Mouse (Mus musculus) gastrocnemius, adult 8-10 months (tissue): ENCODE measurements around the gene Vgll4. TPM values are rescaled to one million over a fixed set of nuclear protein-coding genes. Genes with fewer than 3 reads are reported as not detected.
"Not testable (repeated sequence)": the region's sequence is repeated elsewhere in the genome, so short reads cannot be mapped to it uniquely, and the experiment has no call there.

ENCODE experiments used
- DNase-seq, 2 experiments: peaks; one replicate each; pipeline ENCODE4 v3.0.0; 2022; ENCODE audit warnings: low spot score in 2 of 2
- total RNA-seq, 4 experiments: library from RNA; stranded (reverse); gene quantifications; 2 replicates each; pipeline ENCODE4 v1.2.4; 2022

Gene Vgll4
- total RNA-seq, 4 experiments from 2014 or later = 17.5 to 30.1 (median 21.6) TPM

DNA sequence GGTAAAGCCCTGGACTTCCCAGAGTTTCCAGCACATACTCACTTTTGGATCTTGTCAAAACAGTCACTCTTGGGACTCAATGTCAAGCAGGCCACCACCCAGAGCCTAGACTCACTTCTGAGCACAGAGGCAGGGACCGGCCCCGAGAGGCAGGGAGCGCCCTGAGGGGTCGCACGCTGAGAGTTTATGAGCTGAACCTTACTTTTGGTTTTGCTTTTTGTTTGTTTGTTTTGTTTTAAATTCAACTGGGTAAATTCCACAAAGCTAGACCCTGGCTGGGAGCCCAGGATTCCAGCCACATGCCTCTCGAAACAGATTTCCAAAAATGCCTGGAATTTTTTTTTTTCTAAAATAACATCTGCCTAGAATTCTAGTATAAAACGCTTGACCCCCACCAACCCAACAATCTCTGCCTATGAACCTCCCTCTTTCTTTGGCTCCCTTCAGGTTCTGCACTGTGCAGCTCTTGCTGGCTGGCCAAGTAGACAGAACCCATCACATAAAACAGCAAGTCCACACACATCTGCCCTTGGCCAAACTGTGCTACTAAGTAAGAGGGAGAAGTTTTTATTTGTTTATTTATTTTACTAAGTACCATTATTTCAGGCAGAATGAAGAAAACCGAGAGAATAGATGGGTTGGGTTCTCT, 28.5 kb downstream of the Vgll4 start:
- DNase-seq = no peak

DNA sequence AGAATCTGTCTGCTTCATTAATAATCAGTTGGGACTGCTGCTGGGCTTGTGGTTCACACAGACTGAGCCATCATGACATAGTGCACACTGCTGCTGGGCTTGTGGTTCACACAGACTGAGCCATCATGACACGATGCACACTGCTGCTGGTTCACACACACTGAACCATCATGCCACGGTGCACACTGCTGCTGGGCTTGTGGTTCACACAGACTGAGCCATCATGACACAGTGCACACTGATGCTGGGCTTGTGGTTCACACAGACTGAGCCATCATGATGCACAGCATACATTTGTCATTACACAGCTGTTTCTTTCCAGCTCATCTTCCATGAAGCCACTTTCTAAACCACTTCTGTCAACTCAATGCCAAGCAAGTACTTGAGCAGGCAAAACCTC, 30.1 kb downstream of the Vgll4 start:
- DNase-seq = no peak

DNA sequence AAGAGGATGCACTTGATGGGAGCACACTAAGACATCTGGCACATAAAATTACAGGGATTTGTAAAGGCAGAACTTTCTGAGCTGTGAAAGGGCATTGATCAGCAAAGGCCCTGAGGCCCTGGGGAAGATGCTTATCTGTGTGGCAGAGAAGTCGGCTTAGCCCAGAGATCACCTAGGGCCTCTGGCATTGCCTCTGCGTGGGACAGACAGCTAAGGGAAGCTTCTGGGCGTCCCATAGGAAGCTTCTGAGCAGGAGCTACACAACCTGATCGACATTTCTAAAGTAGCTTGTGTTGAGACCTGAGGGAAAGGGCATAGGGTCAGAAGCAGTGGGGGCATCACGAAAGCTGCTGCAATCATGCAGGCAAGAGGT, 32.9 kb downstream of the Vgll4 start:
- no peak for DNase-seq

DNA sequence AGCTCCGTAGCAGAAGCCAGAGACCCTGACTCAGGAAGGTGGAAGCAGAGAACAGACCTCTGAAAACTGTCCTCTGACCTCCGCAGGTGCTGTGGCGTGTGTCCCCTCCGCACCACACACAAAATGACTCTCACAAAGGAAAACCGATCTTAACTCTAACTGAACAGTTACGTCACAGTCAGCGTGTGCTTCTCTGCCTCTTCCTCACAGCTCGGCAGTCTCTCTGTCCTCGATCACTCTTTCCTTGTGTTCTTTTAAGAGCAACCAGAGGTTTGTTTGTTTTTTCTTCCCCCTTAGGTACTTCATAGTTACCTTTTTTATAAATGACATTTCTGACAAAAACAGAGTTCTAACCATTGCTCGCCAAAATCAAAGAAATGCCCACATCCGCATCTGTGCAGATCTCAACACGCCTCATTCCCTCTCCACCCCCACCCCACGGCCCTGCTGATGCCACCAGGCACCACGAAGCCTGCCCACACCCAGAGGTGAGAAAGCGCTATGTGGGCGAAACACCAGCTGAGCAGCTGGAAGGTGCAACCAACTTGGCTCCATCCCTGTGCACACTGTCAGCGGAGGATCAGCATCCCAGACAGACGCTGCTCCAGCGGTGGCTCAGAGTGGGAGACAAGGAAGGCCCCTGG, 33.4 kb downstream of the Vgll4 start:
- DNase-seq = no peak

DNA sequence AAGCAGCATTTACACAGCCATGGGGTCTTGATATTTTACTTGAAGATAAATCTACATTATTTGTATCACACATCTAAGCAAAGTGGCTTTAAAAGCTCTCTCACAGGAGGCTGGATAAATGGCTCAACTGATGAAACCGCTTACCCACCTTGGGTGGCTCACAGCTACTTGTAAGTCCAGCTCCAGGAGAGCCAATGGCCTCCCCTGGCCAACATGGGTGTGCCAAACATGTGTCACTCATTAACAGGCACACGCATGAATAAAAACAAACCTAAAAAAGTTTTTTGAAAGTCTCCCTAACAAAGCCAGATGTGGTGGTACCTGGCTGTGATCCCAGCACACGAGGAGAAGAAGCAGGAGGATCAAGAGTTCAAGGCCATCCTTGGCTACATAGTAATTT, 34.4 kb downstream of the Vgll4 start:
- no peak for DNase-seq

DNA sequence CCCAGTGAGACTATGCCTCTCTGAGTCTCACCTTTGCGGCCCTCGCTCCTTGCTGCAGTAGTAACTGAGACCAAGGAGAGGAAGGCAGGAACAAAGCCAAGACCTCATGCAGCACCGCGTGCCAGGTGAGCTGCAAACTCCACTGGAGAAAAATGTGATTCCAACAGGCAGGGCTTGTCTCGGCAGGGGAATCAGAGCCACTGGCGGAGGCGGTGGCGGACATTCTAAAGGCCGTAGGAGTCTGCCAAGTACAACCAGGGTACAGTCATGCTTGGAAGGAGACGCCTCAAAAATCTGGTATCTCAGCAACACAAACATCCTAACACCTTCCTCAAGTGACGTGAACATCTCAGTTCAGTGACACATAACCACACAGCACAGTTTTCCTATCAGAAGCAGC, 35.7 kb downstream of the Vgll4 start:
- DNase-seq = no peak

DNA sequence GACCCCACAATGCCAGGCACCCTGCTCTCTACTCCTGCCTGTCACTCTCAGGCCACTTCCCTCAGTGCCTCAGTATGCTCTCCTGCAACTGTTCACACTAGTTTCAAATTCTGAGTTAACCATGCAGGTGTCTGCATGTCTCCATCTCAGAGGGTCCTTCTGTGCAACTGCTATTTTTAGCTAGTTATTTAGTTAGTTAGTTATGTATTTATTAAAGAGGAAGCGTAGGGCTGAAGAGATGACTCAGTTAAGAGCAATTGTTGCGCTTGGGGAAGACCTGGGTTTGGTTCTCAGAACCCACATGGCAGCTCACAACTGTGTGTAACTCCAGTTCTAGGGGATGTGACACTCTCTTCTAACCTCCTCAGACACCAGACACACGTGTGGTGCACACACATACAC, 36.8 kb downstream of the Vgll4 start:
- DNase-seq = no peak

DNA sequence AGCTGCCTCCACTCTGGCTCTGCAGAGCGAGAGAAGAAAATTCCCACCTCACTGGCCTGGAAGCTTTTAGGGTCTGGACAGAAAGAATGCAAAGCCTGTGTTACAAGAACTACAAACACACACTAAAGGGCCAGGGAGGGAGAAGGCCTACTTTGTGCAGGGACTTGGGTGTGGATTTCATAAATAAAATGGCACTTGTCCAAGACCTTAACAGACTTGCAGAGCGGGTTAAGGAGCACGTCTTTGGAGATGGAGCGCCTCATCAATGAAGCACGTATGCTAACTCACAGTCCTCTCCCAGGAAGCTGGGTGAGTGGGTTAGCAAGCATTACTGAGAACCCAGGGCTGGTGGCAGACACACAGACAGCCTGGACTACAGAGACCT, 37.7 kb downstream of the Vgll4 start:
- no peak for DNase-seq

DNA sequence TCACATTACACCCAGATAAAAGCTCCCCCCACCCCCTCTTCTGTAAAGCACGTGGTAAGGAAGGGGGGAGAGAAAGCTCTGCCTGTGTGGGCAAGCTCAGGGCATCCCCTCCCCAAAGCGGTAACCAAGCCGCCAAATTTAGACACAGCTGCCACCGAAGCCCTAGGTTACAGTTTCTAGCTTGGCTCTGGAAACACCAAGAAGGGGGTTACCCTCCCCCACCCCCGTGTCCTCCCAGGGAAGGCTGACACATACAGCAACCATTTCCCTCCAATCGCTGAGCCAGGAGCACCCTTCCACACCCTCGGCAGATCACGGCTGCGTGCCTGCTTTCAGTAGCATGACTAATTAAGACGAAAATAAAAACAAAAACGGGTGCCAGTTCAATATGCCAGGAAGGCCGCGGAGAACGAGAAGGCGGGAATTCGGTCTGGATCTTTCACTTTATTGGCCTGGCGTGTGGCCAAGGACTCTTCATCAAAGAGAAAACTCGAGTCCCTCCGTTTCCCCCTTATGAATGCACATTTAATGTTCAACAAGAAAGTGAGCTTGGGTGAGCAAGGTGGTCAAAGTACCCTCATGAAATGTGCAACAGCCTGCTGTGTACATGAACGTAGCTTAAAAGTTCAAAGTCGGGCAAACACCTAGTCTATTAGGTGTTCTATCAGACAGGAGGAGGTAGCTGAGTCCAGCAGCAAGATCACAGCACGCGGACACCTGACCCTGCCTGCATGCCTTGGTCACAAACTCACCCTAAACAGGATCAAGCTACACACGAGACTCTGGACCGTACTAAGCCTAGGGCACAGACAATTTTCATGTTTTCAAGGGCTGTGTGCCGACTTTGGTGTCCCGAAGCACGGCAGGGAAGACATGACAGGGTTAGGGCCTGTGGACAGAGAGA, 38.3 kb downstream of the Vgll4 start:
- DNase-seq = peak in 1 of 2 experiments; percentile 56

DNA sequence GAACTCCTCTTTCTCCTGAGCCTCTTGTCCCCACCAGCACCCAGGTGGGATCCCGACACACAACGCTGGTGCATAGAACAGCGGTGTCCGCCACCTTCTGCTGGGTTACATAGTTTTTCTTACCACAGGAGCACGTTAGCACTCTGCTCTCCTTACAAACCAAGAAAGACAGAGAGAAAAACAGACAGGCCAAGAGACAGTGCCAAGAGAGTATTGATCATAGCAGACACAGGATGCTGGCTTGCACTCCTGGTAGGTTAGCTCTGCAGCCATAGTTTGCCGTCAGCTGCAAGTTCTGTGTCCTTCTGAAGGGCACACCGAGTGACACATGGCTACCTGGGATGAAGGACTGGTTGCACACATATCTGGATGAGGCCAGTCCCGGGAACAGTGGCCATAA, 39.1 kb downstream of the Vgll4 start:
- no peak for DNase-seq

DNA sequence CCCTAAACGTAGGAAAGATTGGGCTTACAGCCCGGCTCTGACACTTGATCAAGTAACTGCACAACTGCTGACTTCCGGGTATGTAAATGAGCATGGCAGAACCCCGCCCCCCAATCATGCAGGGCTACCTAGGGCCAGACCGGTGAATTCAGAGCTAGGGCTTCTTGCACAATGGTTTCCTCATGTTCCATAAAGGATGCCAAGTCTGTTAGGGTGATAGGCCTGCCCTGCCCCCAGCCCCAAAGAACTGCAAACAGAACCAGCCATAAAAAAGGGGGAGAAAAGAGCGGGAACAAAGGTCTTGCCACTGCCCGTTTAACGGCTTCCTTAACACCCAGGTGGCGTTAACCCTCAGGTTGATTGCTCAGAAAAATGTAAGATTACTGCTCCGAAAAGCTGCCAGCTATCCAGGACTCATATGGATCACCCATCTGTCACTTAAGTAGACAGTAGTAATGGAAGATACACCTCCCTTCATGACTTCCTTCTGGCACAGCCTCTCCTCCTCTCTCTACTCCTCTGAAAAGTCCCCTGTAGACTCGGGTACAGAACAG, 39.7 kb downstream of the Vgll4 start:
- DNase-seq = no peak

DNA sequence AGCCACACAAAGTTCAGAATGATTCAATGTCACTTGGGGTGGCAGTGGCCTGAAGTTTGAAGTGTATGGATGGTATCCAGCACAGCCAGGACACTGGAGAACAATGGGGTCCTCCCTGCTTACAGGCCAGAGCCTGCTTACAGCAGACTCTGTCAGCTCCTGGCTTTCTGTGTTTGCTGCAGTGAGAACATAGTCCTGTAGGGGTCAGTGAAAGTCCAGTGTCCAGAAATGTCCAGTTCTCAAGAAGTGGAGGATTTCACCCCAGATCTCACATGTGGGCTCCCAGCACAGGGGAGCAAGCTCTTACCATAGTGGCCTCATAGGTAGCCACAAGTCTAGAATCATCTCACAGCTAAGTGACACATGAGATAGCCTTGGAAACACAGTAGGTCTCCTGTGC, 40.4 kb downstream of the Vgll4 start:
- DNase-seq = no peak

DNA sequence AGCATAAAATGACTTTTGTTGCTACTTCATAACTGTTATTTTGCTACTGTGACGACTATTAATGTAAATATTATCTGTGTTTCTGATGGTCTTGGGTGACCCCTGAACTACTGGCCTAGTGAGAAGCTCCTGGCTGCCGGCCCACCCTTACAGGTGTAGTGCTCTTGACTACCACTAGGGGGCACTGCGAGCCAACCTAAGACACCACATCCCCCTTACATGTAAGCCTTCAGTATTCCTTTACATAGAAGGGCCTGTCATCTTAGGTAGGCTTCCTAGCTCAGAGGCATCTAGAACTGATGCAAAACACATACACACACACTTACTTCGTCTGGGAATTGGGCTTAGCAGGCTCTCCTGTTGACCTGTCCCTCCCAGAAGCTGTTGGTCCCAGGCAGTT, 41.3 kb downstream of the Vgll4 start:
- DNase-seq = peak; percentile 72

DNA sequence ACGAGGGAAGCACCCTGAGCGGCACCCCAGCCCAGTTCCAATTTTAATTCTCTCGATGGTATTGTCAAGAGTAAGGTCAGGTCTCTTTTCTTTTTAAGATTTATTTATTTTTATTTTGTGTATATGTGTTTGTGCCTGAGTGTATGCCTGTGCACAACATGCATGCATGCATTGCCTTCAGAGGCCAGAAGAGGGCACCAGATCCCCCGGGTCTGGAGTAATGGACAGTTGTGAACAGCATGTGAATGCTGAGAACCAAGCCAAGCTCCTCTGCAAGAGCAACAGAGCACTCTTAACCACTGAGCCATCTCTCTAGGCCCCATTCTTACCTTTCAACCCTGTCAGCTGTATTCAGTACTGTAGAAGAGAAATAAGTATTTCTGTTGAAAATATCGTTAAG, 42.4 kb downstream of the Vgll4 start:
- no peak for DNase-seq

DNA sequence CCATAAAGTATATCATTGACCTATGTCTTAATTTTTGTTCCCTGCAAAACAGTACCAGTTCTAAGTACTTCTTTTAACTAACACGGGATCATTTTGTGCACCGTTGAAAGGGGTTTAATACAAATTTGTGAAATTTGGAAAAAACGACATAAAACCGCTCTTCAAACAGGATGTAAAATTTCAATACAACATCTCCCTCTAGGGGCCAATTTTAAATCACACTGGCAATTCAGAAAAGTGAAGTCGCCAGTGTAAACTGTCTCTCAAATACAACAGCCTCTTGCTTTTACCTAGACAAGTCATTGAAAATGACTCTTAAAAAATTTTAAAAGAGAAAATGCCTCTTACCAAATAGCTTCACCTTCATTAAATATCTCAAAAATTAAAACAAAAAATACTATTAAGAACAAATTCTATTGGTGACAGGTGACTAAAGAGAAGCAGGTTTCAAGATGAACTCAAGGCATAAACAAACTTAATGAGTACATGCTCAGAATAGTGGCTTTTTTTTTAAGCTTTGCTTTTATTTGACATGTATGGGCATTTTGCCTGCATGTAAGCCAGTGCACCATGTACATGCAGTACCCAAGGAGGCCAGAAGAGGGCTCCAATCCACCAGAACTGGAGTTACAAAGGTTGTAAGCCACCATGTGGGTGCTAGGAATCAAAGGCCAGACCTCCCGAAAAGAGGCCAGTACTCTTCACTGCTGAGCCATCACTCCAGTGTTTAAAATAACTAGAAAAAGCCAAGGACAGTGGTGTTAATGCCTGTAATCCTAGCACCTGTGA, 43.2 kb downstream of the Vgll4 start:
- DNase-seq = no peak

DNA sequence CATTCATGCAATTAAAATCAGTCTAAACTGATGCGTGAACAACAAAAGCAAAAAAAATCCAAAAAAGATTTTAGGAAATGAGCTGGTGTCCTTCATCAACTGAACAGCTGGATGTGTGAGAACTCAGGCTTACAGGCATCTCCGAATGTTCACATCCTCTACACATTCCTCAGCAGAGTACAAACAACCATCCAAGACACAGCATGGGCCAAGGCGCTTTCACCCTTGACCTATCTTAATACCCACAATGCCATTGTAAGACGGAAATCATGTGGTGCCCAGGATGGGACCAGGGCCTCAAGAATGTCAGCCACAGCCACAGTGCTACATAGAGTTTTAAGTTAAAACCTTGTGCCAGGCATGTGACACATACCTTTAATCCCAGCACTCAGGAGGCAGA, 44.6 kb downstream of the Vgll4 start:
- DNase-seq = no peak

DNA sequence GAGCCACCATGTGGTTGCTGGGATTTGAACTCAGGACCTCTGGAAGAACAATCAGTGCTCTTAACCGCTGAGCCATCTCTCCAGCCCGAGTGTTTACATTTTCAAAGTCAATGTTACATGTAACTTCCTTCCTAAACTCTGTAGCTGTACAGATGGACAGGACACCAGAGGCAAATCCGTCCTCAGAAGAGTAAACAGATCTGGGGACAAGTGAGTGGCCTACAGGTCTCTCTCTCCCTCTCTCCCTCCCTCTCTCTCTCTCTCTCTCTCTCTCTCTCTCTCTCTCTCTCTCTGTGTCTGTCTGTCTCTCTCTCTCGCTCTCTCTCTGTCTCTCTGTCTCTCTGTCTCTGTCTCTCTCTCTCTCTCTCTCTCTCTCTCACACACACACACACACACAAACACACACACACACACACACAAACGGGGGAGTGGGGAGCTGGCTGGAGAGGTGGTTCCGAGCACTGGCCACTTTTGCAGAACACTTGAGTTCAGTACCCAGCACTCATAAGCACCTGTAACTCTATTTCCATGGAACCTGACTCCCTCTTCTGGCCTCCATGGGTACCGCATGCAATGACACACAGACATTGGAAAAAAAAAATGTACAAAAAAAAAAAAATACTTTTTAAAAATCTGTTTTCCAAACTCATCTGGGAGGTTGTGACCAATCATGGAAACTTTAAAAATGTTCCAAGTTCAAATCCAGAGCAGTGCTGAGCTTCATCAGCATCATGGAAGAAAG, 47.3 kb downstream of the Vgll4 start:
- DNase-seq = not testable (repeated sequence)

DNA sequence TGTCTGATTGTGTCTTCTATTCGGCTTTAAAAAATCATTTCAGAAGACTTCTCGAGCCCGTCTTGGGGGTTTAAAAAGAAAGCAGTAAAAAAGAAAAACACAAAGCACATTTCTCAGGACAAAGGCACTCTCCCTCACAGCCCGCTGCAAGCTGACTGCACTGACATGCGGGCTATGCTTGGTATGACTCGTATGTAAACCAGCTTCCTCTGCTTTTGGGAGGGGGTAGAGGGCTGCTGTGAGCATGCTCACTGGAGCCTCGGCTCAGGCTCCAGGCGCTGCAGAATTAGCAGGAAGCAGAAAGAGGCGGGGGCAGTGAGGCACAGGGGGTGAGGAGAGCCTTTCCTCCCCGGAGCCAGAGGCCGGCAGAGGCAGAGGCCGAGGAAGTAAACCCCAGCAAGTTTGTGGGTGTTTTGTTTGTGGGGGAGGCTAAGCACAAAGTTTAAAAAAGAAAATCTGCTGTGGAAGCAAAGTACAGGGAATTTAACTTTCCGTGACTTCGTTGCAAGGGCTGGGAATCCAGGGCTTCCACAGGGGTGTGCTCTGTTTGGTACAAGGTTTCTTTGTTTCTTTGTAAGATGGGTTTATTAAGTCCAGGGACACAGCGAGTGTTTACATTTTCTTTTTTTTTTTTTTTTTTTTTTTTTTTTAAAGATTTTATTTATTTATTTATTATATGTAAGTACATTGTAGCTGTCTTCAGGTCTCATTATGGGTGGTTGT, 48.0 kb downstream of the Vgll4 start:
- peak; percentile 69 to 83 for DNase-seq

DNA sequence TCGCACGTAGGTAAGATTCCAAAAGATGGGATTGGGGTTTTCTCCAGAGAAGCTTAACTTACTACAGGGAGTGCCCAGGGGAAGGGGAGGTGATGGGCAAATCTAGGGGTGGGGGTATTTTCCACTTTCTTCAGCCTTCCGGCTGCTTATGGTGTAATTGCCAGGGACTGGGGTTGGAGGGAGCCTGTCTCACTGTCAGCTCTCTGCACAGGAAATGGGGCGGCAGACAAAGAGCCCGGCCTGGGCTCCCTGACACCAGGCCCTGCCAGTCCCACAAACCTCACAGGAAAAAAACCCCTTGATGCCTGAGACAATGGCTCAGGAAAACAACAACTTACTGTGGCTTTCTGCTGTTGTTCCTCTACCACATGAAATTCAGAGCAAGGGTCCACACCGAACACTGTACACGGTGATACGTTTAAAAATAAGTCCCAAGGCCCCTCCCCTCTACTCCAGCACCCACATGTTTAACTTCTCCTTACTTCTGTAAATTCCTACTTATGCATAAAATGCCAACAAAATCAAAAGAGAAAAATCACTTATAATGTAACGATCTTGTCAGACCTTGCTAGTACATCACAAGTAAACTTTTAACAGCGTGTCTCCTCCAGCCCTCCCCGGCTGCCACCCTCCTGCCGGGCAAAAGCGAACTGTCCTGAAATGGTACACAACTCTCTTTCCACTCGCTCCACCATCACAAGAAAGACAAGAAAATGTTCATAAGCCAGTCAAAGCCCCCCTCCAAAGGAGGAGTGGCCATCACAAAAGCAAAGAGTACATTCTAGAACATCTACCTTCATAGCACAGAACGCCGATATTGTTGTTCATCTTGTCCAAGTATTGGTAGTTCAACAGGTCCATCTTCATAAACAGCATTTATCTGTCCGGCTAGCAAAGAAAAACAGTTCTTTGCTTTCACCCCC, 49.0 kb downstream of the Vgll4 start:
- DNase-seq = no peak
